Mouse (Mus musculus): ENCODE measurements around the gene Pacs2.

The Pacs2 gene

DNA sequence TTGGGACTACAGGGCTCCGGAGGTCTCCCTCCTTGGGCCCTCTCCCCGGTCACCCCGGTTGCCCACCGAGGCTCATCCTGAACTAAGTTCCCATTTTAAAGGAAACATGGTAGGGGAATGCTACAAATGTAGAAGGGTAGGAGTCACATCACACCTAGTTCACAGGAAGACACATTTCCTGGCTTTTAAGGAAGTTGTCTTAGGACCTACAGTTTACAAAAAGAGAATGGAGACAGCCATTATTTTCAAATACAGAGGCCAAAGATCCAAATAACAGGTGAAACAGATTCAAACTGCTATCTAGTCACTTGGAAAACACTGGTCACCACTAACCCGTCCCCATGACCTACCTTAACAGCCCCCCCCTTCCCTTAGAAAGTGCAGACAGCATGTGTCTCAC, 1.9 kb upstream of the Pacs2 start:
- DNase-seq (ENCODE audit: low spot score in 2 of 2), result no peak

DNA sequence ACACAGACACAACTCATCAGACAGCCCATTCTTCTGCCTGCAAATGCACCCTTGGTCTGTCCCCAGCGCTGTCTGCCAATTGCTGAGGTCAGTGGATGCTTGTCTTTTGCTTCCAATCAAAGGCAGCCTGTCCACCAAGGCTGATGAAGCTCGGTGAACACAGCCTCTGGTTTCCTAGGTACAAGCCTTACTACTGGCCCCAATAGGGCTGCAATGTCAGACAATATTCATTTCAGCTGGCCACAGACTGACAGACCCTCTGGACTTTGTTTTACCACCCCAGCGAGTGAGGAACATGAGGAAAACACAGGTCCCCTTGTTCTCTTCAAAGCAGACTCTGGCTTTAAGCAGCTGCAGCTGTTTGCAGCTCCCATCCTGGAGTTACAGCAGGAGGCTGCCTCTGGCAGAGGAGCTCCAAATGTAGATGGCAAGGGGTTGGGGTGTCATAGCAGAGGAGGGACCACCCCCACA, 1.3 kb upstream of the Pacs2 start:
- no peak for DNase-seq (ENCODE audit: low spot score in 2 of 2)

DNA sequence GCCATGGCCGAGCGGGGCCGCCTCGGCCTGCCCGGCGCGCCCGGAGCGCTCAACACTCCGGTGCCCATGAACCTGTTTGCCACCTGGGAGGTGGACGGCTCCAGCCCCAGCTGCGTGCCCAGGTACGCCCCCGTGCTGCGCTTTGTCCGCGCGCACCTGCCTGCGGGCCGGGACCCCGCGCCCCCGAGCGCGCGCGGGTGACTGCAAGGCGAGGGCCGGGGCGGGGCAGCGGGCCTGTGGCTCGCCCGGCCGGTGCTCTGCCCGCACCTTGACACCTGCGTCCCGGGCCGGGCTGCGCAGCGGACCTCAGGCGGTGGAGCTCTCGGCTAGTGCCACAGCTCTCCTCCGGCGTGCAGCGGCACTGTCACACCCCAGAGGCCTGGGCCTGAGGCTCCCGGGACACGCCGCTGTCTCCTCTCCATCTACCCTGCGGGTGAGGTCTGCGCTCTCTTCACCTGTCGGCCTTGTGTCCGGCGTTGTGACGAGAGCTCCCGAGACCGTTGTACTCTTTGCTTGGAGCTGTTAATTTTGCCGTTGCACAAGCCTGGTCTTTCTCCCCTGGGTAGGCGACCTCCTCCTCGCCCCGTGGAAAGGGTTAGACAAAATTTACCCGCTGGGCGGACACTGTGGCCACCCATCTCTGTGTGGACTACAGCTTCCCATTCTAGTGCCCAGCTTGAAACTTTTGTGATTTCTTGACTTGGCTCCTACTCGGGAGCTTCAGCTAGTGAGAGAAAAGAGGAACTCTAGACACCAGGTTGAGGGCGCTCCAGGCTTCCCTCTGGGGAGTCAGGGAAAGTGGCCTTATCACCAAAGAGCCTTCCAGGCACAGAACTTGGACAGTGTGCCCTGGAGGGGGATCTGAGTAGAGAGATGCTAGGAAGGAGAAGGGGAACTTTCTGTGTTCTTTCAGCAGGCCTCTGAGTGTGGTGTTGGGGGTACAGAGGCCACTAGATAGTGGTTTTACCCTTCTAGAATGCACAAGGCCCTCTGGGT, 551 bp downstream of the Pacs2 start:
- DNase-seq (ENCODE audit: low spot score in 2 of 2), result peak; percentile 70 to 76

DNA sequence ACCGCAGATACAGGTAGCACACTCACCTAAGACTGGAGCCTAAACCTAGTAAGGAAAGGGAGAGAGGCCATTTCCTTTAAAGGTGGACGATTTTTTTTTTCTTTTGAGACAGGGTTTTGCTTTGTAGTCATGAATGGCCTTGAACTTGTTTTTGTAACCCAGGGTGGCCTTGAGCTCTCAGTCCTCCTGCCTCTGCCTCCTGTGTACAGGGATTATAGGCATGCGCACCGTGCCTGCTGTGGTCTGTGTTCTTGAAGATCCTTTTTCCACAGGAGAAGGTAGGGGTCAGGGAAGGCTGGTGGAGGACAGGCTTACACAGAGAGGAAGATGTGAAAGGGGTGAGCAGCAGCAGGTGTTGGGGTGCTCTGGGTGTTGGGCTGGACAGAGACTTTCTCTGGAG, 1.6 kb downstream of the Pacs2 start:
- no peak for DNase-seq (ENCODE audit: low spot score in 2 of 2)

DNA sequence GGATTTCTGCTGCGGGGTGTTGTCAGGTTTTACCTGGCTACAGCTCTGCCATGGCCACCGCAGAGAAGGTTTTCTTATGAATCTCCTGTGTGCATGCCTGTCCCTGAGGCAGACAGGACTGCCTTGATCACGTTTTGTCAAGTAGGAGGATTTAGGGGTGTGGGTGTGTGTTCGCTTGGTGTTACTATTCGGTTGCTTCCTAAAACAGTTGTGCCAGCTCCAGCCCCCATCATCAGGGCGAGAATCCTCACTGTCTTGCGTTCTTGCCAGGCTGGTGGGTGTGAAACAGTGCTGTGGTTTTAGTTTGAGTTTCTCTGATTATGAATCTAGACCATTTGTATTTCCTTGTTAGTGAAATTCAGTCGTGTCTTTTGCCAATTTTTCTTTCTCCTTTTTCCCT, 2.7 kb downstream of the Pacs2 start:
- DNase-seq (ENCODE audit: low spot score in 2 of 2), result no peak

DNA sequence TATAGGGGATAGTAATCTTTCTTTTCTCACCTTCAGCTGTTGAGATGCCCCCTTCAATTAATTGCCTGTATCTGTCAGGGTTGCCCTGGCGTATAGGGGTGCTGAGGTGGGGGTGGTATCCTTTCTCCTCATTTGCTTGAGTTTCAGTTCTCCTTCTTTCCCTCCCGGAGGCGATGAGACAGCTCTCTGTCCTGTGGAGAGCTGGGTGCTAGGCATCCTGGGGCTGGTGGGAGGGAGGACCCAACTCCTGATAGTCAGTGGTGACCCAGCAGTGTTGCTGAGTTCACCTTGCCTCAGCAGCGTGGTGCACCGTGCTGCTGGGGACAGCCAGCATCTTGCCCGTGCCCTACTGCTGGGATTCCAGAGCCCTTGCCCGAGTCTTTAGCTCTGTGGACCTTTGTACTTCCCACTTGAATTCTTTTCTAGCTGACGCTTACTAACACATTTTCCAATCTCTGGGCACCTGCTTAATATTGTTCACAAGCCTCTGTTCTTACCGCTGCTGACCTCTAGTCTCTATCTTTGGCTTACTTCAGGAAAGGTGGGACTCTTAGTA, 3.2 kb downstream of the Pacs2 start:
- DNase-seq (ENCODE audit: low spot score in 2 of 2), result no peak

DNA sequence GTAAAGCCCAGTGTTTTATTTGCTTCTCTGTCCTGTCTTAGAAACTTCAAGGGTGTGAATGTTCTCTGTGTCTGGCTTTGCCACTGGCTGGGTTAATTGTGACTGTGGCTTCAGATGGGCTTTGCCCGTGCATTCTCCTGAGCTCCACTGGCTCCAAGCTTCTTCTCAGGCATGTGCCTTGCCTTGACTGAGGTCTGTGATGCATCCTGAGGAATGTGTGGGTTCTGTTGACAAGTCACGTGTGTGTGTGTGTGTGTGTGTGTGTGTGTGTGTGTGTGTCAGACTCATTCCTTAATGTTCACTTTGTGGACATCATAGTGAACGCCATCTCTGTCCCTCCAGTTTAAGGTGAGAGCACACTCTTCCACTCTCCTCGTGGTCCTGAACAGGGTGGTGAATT, 4.5 kb downstream of the Pacs2 start:
- DNase-seq (ENCODE audit: low spot score in 2 of 2), result no peak

DNA sequence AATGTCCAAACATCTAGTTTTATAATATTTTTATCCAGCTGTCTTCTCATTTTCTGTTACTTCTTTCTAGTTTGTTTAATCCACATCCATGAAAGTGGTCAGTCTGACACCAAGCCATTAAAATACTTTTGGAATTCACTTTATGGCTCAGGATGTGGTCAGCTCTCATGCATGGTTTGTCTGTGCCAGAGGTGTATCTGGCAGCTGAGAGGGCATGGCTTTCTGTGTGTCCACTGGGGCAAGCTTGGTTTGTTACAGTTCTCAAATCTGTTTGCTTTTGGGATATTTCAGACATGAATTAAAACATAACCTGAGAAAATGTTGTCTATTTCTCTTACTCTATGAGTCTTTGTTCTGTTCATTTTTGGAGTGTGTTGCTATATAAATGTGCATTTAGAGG, 7.2 kb downstream of the Pacs2 start:
- DNase-seq (ENCODE audit: low spot score in 2 of 2), result no peak

DNA sequence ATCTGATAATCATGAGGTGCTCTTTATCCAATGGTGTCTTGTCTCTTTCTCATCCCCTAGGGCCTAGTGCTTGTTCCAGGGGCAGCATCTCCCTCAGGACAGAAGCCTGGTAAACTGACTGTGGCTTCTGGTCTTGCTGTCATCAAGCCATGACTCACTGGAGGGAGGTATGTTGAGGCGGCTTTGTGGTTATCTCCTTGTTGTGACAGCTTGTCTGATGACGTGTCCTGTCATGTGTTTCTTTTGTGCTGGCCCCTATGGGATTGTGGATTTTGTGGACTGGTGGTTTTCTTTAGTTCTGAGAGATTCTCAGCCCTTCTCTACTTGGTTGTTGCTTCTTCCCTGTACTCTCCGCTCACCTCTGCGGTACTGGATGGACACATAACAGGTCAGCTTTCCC, 8.8 kb downstream of the Pacs2 start:
- DNase-seq (ENCODE audit: low spot score in 2 of 2), result no peak

DNA sequence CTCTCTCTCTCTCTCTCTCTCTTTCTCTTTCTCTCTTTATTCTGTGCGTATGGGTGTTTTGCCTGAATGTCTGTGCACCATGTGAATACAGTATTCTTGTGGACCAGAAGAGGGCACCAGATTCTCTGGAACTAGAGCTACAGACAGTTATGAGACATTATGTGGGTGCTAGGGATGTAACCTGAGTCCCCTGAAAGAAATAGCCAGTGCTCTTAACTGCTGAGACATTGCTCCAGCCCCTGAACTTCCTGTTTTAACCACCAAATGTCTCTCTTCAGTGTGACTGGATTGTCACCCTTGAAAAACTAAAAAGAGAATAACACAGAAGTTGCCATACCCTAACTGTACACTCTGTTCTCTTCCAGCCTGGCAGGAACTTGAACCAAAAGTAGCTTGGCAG, 12.2 kb downstream of the Pacs2 start:
- no peak for DNase-seq (ENCODE audit: low spot score in 2 of 2)

DNA sequence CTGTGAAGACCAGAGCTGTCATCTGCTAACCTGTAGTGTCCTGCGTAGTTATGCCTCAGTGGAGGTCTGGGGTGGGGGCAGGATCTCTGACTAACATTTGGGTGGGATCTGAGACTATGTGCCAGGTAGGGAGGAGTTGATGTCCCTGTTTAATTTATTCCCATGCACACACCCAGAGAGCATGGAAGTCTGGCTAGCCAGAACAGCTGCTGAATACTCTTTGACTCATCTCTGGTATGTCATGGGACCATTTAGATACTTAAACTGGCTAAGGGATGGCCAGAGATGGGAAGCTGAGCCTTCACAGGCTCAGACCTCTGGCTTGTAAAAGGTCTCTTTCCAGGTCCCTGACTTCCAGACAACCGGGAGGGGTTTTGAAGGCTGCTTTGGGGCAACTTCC, 13.2 kb downstream of the Pacs2 start:
- DNase-seq (ENCODE audit: low spot score in 2 of 2), result no peak

DNA sequence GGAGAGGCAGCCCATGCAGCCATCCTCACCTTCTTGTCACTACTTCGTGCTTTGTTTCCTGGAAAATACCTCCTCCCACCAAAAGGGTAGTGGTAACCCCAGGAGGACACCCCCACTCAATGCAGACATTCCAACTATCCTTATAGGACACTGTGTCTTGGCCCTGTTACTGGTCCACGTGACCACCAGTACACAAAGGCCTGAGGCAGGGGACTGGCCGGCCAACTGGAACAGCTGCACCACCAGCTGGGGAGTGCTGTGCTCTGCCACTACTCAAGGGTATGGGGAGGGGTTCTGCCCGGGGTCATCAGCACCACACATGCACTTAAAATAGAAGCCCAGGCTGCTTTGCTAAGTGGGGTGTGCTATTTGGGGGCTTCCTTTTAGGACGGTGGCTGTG, 13.8 kb downstream of the Pacs2 start:
- DNase-seq (ENCODE audit: low spot score in 2 of 2), result no peak

DNA sequence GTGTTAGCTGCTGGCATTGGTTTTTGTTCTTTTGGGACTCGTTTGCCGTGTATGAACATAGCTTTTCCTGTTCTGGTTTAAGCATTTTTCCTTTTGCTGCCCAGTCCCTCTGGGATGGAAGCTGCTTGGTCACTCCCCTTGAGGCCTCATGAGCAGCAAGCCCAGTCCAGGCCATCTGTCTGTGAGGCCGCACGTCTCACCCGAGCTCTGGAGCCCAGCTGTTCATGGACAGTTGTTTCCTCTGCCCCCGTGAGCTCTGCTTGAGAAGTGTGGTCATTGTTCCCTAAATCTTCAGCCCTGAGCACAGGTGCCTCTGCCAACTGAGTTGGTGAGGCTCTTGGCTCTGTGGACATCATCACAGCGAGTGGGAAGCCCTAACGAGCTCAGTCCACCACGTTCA, 14.6 kb downstream of the Pacs2 start:
- no peak for DNase-seq (ENCODE audit: low spot score in 2 of 2)

DNA sequence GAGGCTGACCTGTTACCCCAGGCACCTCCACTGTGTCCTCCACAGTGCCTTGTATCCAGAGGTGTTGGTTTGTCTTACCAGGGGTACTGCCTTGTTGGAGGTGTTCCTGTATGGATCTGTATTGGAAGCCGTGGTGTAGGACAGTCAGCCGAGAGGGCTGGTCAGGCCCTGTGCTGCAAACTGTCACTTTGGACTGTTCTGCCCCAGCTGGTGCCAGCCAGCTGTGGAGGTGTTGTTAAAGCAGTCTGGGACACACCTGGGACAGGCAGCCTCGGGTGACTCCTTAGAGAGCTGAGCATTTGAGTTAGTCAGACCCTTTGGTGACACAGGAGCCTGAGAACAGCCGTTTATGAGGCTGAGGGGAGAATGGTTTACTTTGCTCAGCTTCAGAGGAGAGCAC, 15.7 kb downstream of the Pacs2 start:
- no peak for DNase-seq (ENCODE audit: low spot score in 2 of 2)

DNA sequence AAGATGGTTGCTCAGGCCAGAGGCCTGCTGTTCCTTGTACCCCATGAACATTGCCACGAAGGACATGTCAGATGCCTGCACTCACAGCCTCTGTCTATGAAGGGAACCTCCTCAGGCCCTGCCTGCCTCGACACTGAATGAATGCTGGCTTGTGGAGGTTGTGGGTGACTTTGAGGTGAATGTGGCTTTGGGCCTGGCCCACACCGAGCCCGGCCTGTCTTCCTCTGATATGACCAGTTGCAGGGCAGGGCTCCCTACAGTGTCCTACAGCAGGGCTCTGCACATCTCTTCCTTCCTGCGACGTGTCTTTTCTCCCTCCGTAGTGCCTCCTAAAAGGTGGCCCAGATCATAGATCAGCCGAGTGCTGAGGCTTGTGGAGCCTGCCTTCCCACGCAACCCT, 16.7 kb downstream of the Pacs2 start:
- DNase-seq (ENCODE audit: low spot score in 2 of 2), result peak; percentile 70 to 74

DNA sequence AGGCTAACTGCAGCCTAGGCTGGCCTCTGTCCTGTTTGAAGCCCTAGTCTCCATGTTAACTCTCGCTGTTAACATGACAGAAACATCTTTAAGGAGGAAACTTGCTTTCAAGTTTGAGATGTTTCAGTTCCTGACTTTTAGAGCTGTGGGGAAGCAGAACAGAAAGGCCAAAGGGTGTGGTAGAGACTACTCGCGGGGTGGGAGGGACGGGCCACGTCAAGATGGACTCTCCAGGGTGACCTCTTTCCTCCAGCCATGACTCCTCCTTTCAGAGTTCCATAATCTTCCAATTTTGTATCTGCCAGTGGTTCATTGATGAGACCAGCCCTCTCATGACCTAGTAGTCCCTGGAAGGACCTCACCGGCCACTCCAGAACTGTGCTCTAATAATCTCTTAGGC, 17.1 kb downstream of the Pacs2 start:
- no peak for DNase-seq (ENCODE audit: low spot score in 2 of 2)

DNA sequence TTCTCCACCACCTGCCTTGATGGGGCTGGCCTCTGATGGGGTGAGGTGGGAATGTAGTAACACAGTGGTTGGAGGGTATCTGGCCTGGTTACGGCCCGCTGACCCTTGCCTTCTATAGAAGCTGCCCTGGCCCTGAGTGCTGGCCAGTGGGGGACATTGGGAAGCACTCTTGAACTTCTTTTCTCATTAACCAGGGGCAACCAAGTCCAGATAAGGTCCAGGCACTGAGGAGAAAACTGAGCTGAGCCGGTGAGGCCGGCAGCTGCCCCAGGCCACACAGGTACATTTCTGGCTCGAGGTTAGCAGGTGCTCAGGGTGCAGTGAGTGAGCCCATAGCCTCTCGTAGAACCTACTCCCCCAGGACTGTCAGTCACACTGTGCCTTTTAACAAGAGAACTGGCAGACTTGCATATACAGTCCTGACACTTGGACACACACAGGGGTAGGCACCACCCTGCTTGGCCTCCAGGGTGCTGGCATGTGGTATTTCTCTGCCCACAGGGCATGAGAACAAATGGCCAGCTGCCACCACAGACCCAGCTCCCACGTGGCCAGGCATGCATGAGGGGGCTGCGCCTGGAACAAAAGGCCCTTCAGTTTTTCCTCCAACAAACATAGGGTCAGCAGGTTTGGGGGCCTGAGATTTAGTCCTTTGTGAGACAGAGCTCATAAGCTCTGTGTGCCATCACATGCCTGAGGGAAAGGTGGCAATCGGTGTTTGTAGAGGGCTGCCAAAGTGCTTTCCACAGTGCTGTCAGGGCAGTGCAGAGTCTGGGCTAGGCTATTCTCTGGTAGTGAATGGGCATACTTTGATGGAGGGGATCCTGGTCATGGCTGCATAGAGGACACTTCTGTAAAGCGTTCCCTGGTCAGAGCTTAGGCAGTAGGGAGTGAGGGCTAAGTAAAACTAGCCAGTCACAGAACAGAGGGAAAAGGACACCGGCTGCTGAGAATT, 18.3 kb downstream of the Pacs2 start:
- DNase-seq (ENCODE audit: low spot score in 2 of 2), result no peak

DNA sequence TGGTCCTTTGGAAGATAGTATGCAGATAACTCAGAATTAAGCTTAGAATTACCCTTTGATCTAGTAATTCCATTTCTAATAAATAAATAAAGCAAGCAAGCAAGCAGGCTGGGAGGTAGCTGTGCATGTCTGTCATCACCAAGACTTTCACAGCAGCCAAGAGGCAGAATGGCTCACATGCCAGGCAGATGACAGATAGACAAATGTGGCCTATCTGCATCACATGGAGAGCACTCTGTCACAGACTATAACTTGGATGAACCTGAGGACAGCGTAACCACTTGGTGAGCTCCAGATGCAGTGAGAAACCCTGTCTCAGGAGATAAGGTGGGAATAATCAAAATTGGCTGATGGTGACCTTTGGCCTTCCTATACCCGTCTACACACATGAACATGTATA, 20.8 kb downstream of the Pacs2 start:
- no peak for DNase-seq (ENCODE audit: low spot score in 2 of 2)

DNA sequence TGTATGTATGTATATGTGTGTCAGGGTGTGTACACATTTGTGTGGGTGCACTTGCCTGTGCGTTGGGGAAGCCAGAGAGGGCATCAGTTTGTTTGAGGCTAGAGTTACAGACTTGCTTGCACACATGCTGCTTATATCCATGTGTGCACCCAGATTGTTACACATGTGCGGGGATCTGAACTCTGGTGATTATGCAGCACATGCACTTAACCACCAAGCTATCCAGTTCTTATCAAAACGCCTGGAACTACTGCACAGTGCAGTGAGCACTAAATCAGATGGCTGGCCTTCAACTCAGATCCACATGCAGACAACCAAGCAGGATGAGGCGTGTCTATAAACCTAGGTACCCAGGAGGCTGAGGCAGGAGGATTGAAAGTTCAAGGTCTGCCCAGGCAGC, 22.7 kb downstream of the Pacs2 start:
- DNase-seq (ENCODE audit: low spot score in 2 of 2), result no peak

DNA sequence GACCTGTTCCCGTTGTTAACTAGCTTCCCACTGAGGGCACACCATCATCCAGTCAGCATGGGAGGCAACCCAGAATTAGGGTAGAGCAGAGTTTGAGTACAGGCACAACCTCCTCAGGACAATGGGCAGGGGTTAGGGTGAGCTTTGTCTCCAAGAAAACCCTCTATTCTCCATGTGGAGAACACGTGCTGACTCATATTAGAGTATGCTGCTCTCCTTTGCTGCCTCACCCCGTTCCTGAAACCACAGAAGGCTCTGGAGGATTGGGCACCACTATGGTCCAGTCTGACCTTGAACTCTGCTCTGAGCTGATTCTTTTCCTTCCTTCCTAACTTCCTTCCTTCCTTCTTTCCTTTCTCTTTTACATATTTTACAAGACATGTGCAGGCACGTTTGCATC, 24.1 kb downstream of the Pacs2 start:
- DNase-seq (ENCODE audit: low spot score in 2 of 2), result no peak

DNA sequence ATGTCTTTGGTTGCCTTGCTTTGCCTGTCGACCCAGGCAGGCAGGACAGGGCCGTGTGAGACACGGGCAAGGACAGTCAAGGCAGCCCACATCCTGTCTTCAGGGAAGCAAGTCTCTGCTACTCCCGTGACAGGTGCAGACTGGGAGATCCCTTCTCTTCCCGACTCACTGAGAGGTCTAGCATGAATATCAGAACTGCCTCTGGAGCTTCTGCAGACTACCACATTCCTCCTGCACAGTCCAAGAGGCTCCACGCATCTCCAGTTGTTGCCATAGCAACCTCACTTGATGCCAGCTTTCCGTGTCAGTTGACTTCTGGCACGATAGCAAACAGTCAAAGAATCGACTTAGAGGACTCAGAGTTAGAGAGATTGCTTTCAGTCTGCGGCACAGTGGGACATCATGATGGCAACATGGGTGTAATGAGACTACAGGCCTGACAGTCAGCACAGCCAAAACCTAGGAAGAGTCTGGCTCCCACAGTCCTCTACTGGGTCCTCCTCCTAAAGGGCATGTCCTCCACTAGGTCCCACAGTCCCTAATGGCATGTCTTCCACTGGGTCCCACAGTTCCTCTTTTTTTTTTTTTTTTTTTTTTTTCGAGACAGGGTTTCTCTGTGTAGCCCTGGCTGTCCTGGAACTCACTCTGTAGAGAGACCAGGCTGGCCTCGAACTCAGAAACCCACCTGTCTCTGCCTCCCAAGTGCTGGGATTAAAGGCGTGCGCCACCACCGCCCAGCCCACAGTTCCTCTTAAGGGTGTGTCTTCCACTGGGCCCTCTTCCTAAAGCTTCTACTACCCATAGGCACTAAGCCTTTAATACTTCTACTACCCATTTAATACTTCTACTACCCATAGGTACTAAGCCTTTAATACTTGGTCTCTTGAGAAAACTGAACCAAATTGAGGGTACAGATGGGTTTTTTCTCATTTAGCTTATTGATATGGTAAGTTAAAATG, 27.5 kb downstream of the Pacs2 start:
- no peak for DNase-seq (ENCODE audit: low spot score in 2 of 2)
